Mouse (Mus musculus): ENCODE measurements around the gene Eps15.
A peak's percentile ranks its signal among the peaks of the same experiment; 100 is the strongest.

Gene Eps15

DNA sequence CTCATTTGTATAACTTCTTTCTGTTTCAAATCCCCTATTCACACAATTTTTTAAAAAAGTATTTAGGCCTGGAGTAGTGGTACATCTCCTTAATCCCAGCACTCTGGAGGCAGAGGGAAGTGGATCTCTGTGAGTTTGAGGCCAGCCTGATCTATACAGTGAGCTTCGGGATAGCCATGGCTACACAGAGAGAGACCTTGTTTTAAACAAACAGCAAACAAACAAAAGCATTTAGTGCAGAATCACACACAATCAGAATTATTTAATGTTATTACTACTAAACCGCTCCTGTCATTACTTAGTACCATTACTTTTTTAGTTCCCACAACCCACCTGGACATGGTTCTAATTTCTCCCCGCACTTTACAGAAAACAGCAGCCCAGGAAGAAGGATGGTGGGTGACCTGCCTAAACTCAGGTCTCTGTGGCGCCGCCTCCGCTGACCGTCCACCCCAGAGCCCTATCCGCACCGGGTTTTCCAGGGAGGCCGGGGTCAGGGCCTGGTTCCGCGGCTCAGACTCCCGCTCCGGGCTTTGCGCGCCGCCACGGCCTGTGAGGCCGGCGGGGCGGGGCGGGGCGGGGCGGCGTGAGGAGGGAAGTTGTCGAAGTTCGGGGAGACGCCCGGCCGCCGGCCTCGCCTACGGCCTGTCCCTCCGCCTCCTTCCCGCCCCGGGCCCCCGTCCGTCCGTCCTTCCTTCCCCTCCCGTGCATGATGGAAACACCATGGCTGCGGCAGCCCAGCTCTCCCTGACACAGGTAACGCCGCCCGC, at the start of gene Eps15:
TSS of gene Eps15 (plus strand) at position 580 of the 770 bp plus-strand sequence.
- peak; percentile 87 for DNase-seq (ENCODE audit: extremely low read depth, insufficient read length, low spot score)

DNA sequence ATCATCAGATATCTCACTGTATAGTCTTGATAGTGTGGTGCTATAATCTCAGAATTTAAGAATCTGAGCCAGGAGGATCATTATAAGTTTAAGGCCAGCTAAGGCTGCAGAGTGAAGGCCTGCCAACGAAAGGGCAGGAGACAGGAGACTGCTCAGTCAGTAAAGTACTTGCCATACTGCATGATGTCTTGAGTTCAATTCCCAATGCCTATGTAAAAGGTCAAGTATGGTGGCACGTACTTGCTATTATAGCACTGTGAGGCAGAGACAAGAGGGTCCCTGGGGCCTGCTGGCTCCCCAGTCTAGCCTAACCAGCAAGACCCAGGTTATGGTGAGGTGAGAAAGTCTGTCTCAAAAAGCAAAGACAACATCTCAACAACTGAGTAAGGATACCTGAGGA, 45.9 kb upstream of the Eps15 start, which contains the start of gene Calr4:
TSS of gene Calr4 (plus strand) at position 301 of the 400 bp plus-strand sequence.
- no peak for DNase-seq (ENCODE audit: extremely low read depth, insufficient read length, low spot score)

DNA sequence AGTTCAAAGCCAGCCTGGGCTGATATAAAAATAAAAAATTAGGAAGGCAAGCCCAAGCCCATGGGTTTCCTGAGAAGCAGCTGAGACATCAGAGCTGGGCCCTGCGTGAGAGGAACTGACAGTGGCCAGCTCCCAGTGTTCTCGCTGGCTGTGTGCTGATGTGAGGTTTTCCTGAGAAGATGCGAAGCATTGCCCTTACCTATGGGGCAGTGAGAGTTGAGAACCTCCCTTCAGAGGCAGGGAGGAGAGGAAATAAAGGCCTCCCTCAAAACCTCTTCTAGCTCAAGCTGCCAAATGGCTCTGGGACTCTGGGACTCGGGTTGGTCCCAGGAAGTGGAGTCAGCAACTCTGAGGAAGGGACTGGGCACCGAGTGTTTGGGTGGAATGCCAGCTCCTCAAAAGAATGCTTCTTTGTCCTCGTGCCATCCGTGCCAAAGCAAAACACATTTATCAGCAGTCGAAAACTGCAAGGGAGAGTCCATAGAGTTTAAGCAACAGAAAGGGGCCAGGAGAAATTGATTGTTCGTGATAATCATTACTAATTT, 45.2 kb upstream of the Eps15 start:
- DNase-seq (ENCODE audit: extremely low read depth, insufficient read length, low spot score) = peak; percentile 18

DNA sequence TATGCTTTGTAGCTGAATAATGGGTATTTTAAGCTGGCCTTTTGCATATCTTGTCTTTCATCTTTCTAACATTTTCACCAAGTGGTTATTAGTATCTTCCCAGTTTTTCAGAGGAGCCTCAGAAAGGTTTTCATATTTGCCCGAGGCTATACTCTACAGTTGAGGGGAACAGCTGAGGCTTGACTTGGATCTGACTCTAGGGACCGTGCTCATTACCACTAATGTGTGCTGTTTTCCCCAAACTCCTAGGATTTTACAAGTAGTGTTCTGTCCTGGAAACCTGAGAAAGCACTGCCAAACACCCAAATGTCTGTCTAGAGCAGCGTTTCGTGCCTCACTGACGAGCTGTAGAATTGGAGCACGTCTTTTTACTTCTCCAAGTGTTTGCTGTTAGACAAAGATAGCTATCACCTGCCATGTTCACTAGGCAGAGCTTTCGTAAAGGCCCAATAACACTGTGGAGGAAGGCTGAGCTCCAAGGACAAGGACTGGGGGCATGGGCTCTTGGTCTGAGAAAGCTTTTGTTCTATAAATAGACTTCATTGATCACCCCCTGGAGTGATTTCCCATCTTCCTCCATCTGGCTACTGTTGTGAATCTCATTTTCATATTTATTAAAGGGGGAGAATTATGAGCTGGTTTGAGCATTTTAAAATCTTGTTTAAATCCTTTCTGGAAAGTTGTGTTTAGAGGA, 43.7 kb upstream of the Eps15 start:
- no peak for DNase-seq (ENCODE audit: extremely low read depth, insufficient read length, low spot score)

DNA sequence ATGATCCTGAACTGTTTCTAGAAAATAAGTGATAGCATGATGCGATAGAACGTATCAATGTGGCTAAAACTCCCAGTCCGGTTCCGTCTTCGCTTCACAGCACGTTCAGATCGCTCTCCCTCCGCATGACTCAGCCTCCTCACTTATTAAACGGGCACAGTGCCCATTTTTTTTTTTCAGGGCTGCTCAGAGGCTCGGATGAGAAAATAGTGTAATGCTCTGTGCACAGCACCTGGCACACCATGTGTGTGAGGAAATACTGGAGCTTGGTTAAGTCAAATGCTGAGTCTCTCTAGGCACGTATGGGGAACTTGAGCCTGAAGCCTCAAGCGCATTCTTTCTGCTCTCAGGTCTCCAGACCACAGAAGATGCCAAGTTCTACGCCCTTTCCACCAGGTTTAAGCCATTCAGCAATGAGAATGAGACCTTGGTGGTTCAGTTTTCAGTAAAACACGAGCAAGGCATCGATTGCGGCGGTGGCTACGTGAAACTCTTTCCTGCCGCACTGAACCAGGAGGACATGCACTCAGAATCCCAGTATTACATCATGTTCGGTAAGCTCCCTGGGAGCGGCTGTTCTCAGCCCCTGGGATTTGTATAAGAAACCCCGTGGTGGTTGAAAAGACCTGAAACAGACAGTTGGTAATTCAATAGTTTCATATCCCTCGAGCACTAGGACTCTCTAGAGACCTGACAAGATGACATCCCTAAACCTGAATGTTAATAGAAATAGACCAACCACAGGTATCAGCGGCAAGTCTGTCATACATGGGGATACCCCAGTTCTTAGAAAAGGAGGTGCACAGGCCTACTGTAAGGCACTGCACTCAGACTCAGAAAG, 41.4 kb upstream of the Eps15 start:
- DNase-seq (ENCODE audit: extremely low read depth, insufficient read length, low spot score) = peak; percentile 55

DNA sequence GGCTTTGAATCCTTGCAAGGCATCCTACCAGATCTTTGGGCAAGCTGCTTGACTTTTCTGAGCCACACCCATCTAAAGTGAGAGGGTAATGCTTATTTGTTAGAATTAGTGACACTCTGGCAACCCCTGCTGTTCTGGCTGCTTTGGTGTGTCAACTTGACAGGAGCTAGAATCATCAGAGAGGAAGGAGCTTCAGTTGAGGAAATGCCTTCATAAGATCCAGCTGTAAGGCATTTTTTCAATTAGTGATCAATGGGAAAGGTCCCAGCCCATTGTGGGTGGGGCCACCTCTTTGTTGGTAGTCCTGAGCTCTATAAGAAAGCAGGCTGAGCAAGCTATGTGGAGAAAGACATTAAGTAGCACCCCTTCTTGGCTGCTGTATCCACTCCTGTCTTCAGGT, 38.8 kb upstream of the Eps15 start:
- DNase-seq (ENCODE audit: extremely low read depth, insufficient read length, low spot score) = no peak

DNA sequence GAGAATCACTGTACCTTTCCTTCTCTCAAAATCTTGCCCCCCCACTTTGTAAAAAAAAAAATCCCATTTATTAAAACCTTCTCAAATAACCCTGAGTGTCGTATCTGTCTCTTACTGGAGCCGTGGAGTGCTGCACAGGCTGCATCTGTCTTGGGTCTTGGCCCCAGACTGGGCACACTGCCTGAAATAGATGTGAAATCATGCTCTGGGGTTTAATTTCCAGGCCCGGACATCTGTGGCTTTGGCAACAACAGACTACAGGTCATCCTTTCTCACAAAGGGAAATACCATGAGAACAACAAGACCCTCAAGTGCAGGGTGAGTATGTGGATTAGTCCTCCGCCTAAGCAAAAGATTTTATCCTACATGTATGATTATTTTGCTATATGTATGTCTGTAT, 38.1 kb upstream of the Eps15 start:
- DNase-seq (ENCODE audit: extremely low read depth, insufficient read length, low spot score) = peak; percentile 34

DNA sequence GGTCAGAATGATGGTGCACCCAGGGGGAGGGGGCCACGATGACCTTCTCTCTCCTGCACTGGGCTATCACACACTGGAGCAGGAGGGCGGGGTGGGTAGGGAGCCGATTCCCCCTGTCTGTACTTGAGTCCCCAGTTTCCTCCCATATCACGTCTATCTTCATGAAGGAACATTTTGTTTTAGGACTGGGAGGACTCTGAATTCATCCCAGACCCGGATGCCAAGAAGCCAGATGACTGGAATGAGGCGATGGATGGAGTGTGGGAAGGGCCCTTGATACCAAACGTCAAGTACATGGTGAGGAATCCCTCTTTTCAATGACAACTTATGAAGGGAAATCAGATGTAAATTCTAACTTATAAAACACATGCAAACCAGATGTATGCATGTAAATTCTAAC, 35.6 kb upstream of the Eps15 start:
- DNase-seq (ENCODE audit: extremely low read depth, insufficient read length, low spot score) = no peak

DNA sequence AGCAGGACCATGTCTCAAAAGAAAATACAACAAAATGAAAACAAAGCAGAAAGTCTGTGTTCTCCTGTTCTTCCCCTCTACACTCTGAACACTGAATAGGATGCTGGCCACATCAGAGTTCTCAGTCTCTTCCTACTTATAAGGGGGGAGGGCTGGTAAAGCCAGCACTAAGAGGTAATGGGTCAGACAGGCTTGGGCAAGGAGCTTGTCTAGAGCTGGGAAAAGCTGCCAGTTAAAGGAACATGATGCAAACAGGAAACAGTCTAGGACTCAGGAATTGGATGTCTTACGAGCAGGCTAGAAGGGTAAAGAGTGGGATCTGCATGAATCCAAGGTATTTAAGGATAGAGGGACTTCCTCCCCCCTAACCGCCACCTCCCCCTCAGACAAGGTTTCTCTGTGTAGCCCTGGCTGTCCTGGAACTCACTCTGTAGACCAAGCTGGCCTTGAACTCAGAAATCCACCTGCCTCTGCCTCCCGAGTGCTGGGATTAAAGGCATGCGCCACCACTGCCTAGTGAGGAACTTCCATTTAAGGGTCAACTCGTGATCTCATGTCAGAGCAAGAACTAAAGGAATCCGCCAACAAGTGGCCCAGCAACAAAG, 35.0 kb upstream of the Eps15 start:
- no peak for DNase-seq (ENCODE audit: extremely low read depth, insufficient read length, low spot score)

DNA sequence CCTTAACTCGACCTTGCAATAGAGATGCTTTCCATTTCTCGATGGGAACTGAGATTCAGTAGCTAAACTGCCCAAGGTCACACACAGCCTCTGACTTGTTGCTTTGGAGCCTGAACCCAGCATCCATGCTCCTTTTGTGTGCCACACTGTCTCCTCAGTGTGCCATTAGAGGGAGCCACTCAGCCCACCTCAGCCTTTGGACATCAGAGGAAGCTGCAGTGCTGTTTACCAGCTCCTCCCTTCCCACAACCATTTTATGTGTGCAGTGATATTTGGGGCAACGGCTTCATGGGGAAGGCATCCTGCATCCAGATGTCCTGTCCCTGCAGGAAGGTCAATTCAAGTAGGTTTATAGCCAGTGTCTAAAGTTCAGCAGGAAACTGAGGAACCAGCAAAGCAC, 28.5 kb upstream of the Eps15 start:
- peak; percentile 11 for DNase-seq (ENCODE audit: extremely low read depth, insufficient read length, low spot score)

DNA sequence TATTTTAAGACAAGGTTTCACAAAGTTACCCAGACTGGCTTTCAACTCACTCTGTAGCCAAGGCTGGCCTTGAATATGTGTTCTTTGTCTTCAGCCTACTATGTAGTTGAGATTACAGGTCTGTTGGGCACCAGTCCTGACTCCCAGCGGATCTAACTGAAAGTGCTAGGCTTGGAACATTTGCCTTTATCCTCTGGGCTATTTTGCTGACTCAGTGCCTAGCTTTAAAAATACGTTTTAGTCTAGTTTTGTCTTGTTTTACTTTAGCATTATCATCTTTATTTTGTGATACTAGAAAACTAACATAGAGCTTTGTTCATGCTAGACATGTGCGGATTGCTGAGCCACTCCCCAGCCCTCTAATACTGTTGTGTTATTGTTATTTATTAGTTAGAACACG, 27.9 kb upstream of the Eps15 start:
- no peak for DNase-seq (ENCODE audit: extremely low read depth, insufficient read length, low spot score)

DNA sequence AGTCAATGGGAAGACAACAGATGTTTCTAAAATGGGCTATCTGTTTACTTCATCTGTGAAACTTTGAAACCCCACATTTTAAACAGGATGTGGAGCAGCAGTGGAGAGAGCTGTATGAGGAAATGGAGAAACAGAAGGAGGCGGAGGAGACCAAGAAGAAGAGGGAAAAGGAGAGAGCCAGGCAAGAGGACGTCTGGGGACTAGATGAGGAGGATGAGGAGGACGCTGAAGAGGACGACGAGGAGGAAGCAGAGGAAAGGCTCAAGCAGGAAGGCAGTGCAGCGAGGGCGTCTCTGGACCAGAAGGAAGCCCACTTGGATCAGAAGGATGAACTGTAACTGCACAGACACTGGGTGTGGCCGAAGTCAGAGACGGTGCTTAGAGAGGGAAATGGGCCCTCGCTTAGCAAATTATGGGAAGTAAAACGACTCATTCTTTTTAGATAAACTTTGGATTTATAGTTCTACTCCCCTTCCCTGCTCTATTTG, 26.4 kb upstream of the Eps15 start:
- DNase-seq (ENCODE audit: extremely low read depth, insufficient read length, low spot score) = no peak

DNA sequence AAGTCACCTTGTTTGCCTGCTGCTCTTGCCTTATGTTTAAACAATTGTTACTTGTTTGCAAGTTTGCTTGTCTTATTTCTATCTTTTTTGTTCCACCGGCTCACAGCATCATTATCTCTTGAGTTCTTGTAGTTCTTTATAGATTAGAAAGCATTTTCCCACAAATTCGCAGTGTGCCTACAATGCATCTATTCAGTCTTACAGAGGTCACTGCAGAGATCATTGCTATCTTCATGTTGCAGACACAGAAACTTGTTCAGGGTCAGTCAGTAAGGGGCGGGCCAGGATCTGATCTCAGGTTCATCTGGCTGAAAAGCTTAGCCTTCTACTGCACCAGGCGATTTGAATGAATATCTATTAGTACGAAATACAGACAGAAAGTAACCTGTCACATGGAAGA, 25.6 kb upstream of the Eps15 start:
- no peak for DNase-seq (ENCODE audit: extremely low read depth, insufficient read length, low spot score)

DNA sequence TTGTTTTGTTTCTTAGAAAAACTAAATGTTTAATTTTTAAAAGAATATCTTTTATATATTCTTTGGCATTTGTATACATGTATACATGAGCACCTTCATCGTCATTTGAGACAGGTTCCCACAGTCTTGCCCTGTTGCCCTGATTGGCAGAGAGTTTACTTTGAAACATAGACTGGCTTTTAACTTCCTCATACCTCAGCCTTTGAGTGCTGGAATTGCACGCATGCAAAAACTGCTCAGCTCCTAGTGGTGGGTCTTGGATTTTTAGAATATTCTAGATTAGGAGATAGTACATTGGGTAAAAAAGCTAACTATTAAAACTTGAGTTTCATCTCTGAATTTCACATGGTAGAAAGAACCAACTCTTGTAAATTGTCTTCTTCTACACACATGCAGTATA, 24.7 kb upstream of the Eps15 start:
- no peak for DNase-seq (ENCODE audit: extremely low read depth, insufficient read length, low spot score)

DNA sequence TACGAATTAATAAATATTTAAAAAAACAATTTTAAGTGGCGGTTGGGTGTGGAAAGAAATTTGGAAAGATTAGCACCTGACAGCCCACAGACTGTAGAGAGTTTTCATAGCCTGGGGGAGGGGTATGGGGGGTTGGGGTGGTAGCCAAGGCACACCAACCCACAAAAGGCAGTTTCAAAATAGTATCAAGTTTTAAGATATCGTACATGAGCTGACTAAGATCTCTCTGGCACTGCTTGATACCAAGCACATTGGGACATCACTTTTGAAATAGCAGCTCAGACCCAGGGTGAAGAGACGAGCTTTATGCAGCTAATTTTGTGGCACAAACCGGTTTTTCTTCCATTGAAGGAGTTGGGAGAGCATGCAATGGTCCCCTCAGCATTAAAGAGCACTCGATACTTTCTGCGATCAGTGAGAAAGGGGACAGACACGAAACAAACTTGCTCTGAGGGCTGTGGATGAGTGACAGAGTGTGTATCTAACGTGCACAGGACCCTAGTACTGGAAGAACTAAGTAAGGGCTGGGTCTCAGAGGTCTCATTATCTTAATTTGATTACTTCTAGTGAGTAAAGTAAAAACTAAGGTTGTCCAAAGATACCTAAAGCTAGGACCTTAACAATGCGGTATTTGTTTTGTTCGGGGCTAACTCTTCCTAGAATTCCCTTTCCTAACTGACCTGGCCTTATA, 24.2 kb upstream of the Eps15 start:
- DNase-seq (ENCODE audit: extremely low read depth, insufficient read length, low spot score) = no peak

DNA sequence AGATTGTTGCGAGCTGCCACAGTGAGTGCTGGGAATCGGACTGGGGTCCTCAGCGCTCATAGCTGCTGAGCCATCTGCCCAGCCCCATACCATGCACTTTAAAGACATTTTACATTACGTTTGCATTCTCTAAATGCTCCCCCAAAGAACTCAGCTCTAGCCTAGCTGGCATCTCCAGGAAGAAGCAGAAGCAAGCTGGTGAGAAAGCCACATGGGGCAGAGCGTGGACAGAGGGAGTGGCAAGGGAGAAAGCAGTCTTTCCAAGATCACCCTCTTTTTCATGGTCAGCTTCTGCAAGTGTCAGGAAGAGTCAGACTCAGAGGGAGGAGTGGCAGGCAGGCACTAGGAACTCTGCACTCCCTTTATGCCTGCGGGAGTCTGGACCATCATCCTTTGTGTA, 23.3 kb upstream of the Eps15 start:
- no peak for DNase-seq (ENCODE audit: extremely low read depth, insufficient read length, low spot score)

DNA sequence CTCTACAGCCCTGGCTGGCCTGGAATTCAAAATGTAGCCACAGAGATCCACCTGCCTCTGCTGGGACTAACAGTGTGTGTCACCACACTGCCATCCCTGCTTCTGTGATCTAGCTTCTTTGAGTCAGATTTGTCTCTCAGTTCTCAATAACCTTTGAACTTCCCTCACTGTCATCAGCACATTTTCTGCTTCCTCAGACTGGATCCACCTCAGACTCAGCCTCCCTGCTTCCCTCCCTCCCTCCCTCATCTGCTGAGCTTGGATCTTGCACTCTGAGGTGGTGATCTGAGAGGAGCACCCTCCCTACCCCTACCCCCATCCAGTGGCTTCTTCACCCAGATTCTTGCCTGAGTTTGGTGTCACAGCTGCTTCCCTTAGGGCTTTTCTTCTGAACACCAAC, 22.4 kb upstream of the Eps15 start:
- DNase-seq (ENCODE audit: extremely low read depth, insufficient read length, low spot score) = no peak

DNA sequence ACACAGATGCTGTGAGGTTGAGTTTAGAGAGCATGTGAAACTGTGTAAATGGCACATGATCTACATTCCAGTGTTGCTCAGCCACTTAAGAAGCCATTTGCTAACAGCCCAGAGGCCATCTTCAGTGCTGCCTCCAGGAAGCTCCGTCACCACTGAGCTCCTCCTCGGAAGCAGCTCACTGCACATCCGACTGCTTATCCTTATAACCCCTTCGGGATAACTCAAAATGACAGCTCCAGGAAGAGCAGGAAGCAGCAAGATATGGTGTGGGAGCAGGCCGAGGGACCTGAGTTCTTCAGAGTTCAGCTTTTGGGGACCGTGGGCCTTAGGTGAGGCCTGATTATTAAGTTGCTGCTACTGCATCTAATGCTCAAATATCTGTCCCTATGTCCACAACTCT, 18.0 kb upstream of the Eps15 start:
- DNase-seq (ENCODE audit: extremely low read depth, insufficient read length, low spot score) = no peak

DNA sequence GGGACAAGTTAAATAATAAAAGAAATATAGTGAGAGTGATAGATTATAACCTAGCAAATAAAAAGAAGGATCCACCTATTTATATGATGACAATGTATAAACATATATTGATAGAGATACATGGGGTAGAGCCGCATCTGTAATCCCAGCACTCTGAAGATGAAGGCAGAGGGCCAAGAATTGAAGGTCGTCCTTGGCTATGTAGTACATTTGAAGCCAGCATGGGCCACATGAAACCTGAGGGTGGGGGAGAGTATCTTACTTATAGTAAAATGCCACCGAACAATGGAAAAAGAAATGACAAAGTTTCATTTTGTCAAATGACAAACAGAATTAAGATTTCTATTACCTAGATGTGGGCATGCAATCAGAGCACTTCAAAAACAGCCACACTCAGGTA, 14.0 kb upstream of the Eps15 start:
- DNase-seq (ENCODE audit: extremely low read depth, insufficient read length, low spot score) = no peak

DNA sequence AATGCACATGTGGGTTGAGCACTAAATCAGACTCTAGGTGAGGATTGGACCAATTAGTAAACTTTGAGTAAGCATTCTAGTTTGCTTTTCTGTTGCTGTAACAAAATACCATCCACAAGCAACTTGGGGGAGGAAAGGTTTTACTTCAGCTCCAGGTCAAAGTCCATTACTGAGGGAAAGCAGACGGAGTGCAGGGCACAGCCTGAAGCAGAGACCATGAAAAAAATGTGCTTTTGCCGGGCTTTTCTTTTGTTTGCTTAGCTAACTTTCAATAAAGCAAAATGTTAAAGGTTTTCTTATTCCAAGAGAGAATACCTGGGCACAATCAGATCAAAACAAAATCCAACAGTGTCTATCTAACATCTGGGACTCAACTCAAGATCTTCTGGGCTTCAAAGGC, 13.3 kb upstream of the Eps15 start:
- no peak for DNase-seq (ENCODE audit: extremely low read depth, insufficient read length, low spot score)

Measured in 3134 (cell line).